Mouse (Mus musculus): ENCODE data around the gene P2rx2.

DNA sequence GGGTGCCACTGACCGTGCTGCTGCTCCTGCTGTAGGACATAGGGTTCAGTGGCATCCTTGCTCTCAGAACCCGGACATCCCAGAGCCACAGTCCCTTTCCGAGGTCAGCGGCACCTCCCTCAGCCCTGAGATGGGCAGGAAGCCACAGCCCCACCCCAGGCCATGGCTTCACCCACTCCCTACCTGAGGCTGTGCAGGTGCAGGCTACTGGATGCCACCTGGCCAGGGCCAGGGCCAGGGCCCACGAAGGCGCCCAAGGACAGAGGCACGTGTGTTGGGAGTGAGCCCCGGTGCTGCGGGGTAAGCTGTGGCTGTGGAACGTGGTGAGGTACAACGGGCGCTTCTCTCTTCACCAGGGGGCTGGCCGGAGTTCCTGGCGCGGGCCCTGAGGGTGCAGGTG, 36.1 kb upstream of the P2rx2 start:
- TF ChIP-seq CTCF (IDR thresholded peaks at IDR 0.05; ENCODE audit: low read depth) (no peak), EP300 (IDR thresholded peaks at IDR 0.05; ENCODE audit: low read depth) (no peak)
